Mouse (Mus musculus) heart, embryonic 12.5 days (tissue): ENCODE results near the gene 5730480H06Rik. TPM values are rescaled to one million over a fixed set of nuclear protein-coding genes. Genes with fewer than 3 reads are reported as not detected.
A peak's percentile ranks its signal among the peaks of the same experiment; 100 is the strongest.

Experiments
- ATAC-seq: fragments of 200-750 bp; cut with Nextera tagmentation; 2 replicates; pipeline ENCODE4 v1.8.0; 2017; ENCODE audit warnings: moderate TSS enrichment, moderate library complexity; ENCODE audit not compliant: insufficient number of reproducible peaks, low FRiP score
- H3K27ac ChIP-seq: fragments of 300-500 bp; sonication (generic); 2 replicates; pipeline ENCODE4 v1.5.1; 2016; ENCODE audit warnings: mild to moderate bottlenecking, moderate library complexity; ENCODE audit not compliant: poor library complexity, severe bottlenecking
- H3K27me3 ChIP-seq: fragments of 300-500 bp; sonication (generic); replicated peaks from 2 replicates; pipeline ENCODE4 v1.6.1; 2016; ENCODE audit warnings: mild to moderate bottlenecking, moderate library complexity
- H3K36me3 ChIP-seq: fragments of 300-500 bp; sonication (generic); 2 replicates; pipeline ENCODE4 v1.6.1; 2016; ENCODE audit warnings: mild to moderate bottlenecking, moderate library complexity
- H3K4me1 ChIP-seq: fragments of 300-500 bp; sonication (generic); replicated peaks from 2 replicates; pipeline ENCODE4 v1.6.1; 2016; ENCODE audit warnings: mild to moderate bottlenecking
- H3K4me2 ChIP-seq: fragments of 300-500 bp; sonication (generic); 2 replicates; pipeline ENCODE4 v1.6.1; 2016; ENCODE audit warnings: mild to moderate bottlenecking, moderate library complexity
- H3K4me3 ChIP-seq: fragments of 300-500 bp; sonication (generic); 2 replicates; pipeline ENCODE4 v1.5.1; 2016; ENCODE audit warnings: mild to moderate bottlenecking
- H3K9ac ChIP-seq: fragments of 300-500 bp; sonication (generic); 2 replicates; pipeline ENCODE4 v1.6.1; 2016; ENCODE audit warnings: mild to moderate bottlenecking, moderate library complexity
- H3K9me3 ChIP-seq: fragments of 300-500 bp; sonication (generic); replicated peaks from 2 replicates; pipeline ENCODE4 v1.6.1; 2016; ENCODE audit warnings: mild to moderate bottlenecking, moderate library complexity
- WGBS: fragments of 180-500 bp; shearing (Covaris S2); methylation state at CpG from one replicate; pipeline ENCODE4 v1.1.7; 2016; 5-methylcytosine and 5-hydroxymethylcytosine counted together
- polyA plus RNA-seq: library from polyadenylated mRNA; unstranded; fragments of >200 nt; fragmentation: Nextera tagmentation; extraction: Ambion mirVana; gene quantifications from 2 replicates; pipeline ENCODE4 v1.2.1, GENCODE M21; 2016

The 5730480H06Rik gene
- polyA plus RNA-seq: 15.8 and 15.9 TPM in 2 replicates

DNA sequence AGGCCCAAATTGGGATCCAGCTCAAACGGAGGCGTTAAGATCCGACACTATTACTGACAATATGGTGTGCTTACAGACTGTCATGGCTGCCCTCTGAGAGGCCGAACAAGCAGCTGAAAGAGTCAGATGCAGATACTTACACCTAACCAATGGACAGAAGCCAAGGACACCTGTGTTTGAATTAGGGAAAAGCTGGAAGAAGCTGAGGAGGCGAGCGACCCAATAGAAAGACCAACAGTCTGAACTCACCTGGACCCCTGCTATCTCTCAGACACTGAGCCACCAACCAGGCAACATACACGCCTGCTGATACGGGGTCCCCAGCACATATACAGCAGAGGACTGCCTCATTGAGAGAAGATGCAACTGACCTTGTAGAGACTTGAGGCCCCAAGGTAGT lies at the start of gene 5730480H06Rik:
TSS of gene 5730480H06Rik (plus strand) at position 301 of the 400 bp plus-strand sequence.
- ATAC-seq: peak; percentile 36; the same call in 1 of the 2 replicates
- WGBS: 86% methylated on average over 8 of the region's 8 CpGs
- H3K4me2 ChIP-seq: no peak within 1 kb of the TSS
- no peak within 1 kb of the TSS for H3K4me3 ChIP-seq
- H3K9me3 ChIP-seq: no peaks in the 10 kb centered on the region
- no peak within 1 kb of the TSS for H3K27ac ChIP-seq
- no peaks in the 10 kb centered on the region for H3K27me3 ChIP-seq
- no peaks in the 10 kb centered on the region for H3K36me3 ChIP-seq
- no peaks in the 10 kb centered on the region for H3K4me1 ChIP-seq
- no peak within 1 kb of the TSS for H3K9ac ChIP-seq

DNA sequence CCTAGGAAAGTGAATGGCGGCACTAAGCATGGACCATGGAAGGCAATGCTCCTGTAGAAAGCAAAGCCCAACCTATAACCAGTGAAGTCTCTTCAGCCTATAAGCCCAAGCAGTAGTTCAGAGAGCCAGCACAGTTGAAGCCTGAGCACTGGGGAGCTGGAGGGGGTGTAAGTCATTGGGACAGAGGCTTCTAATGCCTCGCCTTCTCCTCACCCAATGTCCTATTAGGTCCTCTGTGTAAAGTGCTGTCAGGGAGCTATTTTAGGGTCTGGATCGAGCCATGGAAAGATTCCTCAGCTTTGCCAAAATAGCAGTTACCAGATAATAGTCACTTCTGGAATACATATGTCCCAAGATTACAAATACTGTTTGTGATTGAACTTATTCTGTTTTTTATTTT lies 26.6 kb upstream of the 5730480H06Rik start:
- Histone ChIP-seq H3K4me2 (no peak overlapping the region), H3K9me3 (no peaks in the 10 kb centered on the region), H3K27me3 (no peaks in the 10 kb centered on the region), H3K4me1 (peaks cover 3% of the 10 kb centered on the region), H3K9ac (no peak overlapping the region), H3K36me3 (peaks cover 25% of the 10 kb centered on the region), H3K4me3 (no peak overlapping the region), H3K27ac (no peak overlapping the region)
- no peak for ATAC-seq
- 70% methylated on average over 3 of the region's 3 CpGs for WGBS

DNA sequence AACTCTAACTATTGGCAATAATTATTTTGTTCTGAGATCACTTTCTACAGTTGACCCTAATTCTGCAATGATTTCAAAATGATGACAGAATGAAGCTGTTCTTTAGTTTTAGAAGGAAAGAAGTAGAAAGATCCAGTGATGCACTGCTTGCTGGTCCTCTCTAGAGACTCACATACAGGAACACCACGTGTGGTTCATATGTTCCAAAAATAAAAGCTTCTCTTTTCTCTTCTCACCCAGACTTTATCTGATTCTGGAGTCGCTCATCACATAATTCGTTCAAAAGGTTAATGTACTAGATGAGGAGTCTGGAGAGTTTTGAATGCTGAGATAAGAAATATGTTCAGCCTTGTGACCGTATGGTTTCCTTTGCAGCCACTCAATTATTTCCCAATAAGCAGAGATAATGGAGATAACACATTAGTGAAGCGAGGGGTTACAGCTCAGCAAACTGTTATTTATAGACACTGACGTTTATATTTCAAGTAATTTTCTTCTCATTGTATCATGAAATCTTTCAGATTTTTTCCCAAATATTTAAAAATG lies 12.6 kb upstream of the 5730480H06Rik start:
- Histone ChIP-seq H3K9me3 (no peaks in the 10 kb centered on the region), H3K4me3 (no peak overlapping the region), H3K9ac (no peak overlapping the region), H3K36me3 (no peaks in the 10 kb centered on the region), H3K4me1 (no peaks in the 10 kb centered on the region), H3K4me2 (no peak overlapping the region), H3K27me3 (no peaks in the 10 kb centered on the region), H3K27ac (no peak overlapping the region)
- WGBS: 56% methylated on average over 6 of the region's 6 CpGs
- no peak for ATAC-seq

DNA sequence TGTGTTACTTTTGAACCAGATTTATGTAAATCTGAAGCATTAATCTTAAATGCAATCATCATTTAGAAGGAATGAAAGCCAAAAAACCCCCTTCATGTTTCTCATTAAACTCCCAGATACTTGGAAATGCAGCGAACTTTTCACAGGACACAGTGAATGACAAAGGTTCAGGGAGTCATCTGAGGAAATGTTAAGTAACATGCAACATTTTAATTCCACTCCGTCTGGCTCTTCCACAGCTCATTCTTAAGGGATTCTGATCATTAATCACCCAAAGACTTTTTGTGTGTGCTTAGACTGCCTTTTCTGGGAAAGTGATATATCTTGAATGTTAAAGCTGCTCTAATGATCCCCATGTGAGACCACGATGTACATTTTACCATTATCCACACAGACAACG lies 7.2 kb upstream of the 5730480H06Rik start:
- Histone ChIP-seq H3K4me2 (no peak overlapping the region), H3K27me3 (no peaks in the 10 kb centered on the region), H3K36me3 (no peaks in the 10 kb centered on the region), H3K9ac (no peak overlapping the region), H3K27ac (no peak overlapping the region), H3K9me3 (no peaks in the 10 kb centered on the region), H3K4me3 (no peak overlapping the region), H3K4me1 (no peaks in the 10 kb centered on the region)
- WGBS: 75% methylated on average over 4 of the region's 4 CpGs
- no peak for ATAC-seq

DNA sequence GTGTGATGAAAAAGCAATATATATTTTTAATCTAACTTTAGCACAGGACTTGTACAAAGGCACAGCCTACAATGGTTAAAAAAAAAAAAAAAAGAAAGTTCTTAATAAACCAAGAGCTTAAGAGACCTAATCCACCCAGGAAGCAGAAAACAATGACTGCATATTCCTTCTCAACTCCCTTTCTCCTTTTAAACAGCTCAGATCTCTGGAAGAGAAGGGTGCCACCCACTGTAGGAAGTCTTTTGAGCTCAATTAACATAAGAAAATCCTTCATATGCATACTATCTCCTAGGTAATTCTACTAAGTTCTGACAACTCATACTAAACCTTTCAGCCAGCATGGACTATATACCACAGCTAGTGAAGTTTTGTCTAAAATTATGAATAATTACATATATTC lies 1.5 kb upstream of the 5730480H06Rik start:
- no peak for ATAC-seq
- Histone ChIP-seq H3K4me1 (no peaks in the 10 kb centered on the region), H3K9me3 (no peaks in the 10 kb centered on the region), H3K27me3 (no peaks in the 10 kb centered on the region), H3K9ac (no peak overlapping the region), H3K4me2 (no peak overlapping the region), H3K27ac (no peak overlapping the region), H3K4me3 (no peak overlapping the region), H3K36me3 (no peaks in the 10 kb centered on the region)

DNA sequence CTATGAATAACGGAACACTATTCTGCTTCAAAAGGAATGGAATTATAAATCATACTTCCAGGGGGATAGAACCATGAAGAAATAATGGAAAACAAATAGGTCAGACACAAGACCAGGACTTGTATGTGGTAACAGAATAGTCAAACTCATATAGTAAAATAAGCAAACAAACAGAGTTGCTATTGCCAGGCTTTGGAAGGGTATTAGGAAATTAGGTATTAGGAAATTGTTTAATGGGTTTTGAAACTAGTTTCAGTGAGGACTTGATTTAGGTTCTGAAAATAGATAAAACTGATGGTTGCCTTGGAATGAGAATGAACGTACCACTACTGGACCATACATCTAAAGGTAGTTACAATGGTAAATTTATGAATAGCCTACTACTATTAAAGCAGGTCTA lies 2.0 kb downstream of the 5730480H06Rik start:
- no peak for ATAC-seq
- Histone ChIP-seq H3K36me3 (no peaks in the 10 kb centered on the region), H3K9me3 (no peaks in the 10 kb centered on the region), H3K27ac (no peak overlapping the region), H3K27me3 (no peaks in the 10 kb centered on the region), H3K4me3 (no peak overlapping the region), H3K9ac (no peak overlapping the region), H3K4me2 (no peak overlapping the region), H3K4me1 (no peaks in the 10 kb centered on the region)
- WGBS: 92% methylated on average over 2 of the region's 2 CpGs

DNA sequence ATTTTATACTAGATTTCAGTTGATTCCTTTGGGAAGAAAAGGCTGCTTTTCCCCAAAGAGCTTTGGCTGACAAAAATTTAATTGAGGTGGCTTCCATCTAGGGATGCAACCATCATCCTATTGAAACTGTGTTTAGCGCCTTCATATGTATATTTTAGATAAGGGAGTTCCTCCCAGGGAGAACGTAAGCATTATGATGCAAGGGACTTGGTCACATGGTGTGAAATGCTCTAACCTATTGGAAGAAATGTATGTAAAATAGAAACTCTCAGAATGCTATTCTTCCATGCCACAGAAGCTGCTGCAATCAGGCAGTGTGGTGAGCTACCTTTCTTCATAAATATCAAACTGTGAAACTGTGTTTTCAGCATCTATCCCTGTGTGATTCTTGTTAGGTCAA lies 3.1 kb downstream of the 5730480H06Rik start:
- no peaks in the 10 kb centered on the region for H3K4me1 ChIP-seq
- no peaks in the 10 kb centered on the region for H3K27me3 ChIP-seq
- WGBS: 60% methylated on average over 2 of the region's 2 CpGs
- H3K4me2 ChIP-seq: no peak overlapping the region
- H3K9me3 ChIP-seq: no peaks in the 10 kb centered on the region
- H3K36me3 ChIP-seq: no peaks in the 10 kb centered on the region
- H3K9ac ChIP-seq: no peak overlapping the region
- H3K4me3 ChIP-seq: no peak overlapping the region
- ATAC-seq: no peak
- no peak overlapping the region for H3K27ac ChIP-seq

DNA sequence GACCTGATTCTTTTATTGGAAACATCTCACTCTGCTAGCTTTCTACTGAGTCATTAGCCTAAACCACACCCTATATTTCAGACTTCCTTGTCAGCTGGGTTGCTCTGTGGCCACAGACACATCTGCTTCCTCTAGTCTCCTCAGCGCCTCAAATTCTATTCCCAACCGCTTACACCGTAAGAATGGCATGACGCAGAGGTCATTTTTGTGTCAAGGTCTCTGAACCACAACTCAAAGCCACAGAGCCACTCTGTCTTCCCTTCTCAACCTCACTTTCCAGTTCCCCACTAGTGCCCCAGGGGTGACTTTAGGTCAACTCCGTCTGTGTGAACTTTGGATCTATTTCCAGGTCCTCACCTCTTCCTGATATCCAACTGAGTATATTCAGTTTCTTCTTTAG lies 3.7 kb downstream of the 5730480H06Rik start:
- Histone ChIP-seq H3K9me3 (no peaks in the 10 kb centered on the region), H3K4me2 (no peak overlapping the region), H3K4me1 (no peaks in the 10 kb centered on the region), H3K4me3 (no peak overlapping the region), H3K9ac (no peak overlapping the region), H3K27ac (no peak overlapping the region), H3K36me3 (no peaks in the 10 kb centered on the region), H3K27me3 (no peaks in the 10 kb centered on the region)
- no peak for ATAC-seq
- 54% methylated on average over 5 of the region's 5 CpGs for WGBS

DNA sequence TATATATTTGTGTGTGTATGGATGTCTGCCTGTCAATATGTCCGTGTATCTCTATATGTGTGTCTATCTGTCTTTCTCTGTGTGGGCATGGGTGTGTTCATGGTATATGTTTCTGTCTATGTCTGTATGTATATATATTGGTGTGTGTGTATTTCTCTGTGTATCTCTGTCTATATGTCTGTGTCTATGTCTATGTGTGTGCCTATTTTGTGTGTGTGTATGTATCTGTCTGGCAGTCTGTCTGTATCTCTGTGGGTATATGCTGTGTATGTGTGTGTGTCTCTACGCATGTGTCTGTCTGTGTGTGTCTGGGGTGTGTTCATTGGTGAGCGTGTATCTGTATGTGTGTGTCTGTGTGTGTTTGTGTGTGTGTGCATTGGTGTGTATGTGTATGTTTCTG lies 5.7 kb downstream of the 5730480H06Rik start:
- H3K4me2 ChIP-seq: no peak overlapping the region
- no peak for ATAC-seq
- no peaks in the 10 kb centered on the region for H3K36me3 ChIP-seq
- H3K9me3 ChIP-seq: no peaks in the 10 kb centered on the region
- WGBS: 82% methylated on average over 3 of the region's 3 CpGs
- no peak overlapping the region for H3K4me3 ChIP-seq
- no peak overlapping the region for H3K27ac ChIP-seq
- H3K9ac ChIP-seq: no peak overlapping the region
- H3K27me3 ChIP-seq: no peaks in the 10 kb centered on the region
- H3K4me1 ChIP-seq: no peaks in the 10 kb centered on the region

DNA sequence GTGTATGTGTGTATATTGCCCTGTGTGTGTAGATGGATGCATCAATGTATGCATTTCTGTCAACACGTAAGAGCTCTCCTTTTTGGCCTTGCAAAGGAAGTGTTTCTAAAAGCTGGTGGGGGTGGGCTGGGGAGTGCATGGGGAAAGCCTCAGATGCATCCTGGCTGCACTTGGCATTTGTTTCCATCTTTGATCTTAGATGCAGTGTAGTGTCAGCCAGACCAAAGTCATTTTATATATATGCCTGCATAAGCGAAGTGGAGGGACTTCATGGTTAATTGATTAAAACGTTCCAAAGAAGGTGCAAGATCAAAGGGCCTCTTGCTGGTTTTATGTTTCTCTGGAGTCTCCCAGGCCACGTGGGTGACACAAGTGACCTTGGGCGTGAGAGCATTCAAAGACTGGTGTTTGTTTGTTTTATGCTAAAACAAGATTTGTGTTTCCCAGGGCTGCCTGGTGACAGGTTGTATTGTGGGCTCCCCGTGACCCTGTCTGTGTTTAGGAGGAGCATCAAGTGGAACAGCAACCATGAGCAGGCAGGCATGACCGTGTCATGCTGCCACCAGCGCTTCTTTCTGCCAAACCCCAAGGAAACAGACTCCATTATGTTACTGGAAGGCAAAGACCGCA lies 6.2 kb downstream of the 5730480H06Rik start:
- Histone ChIP-seq H3K9ac (no peak overlapping the region), H3K4me1 (no peaks in the 10 kb centered on the region), H3K27me3 (no peaks in the 10 kb centered on the region), H3K27ac (no peak overlapping the region), H3K4me3 (no peak overlapping the region), H3K4me2 (no peak overlapping the region), H3K36me3 (no peaks in the 10 kb centered on the region), H3K9me3 (no peaks in the 10 kb centered on the region)
- no peak for ATAC-seq
- WGBS: 60% methylated on average over 9 of the region's 9 CpGs

DNA sequence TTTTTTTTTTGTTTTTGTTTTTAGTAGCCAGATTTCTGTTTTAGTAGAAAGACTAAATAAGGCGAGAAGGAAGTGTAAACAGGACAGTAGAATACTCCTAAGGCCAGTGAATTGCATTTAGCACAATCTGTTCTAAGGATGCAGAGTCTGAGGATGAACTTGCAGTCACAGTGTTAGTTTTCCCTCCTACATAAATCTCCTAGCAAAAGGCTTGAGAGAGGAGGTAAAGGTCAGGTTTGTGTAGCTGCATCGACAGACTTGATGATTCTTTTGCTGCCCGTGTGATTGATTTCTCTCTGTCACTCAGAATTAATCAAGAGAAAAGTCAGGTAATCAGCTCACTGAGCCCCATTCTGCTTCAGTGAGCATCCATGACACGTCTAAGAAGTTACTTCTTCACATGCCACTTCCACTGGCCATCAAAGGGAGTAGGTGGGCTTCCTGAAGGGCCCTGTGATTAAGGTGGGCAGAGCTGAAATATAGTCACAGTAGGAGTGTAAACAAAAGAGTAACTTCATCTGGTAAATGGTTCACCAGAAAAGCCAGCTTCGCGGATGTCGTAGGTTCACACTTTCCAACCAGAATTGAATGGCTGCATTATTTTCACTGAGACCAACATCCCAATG lies 13.2 kb downstream of the 5730480H06Rik start:
- H3K9me3 ChIP-seq: no peaks in the 10 kb centered on the region
- H3K9ac ChIP-seq: no peak overlapping the region
- H3K4me2 ChIP-seq: no peak overlapping the region
- H3K27ac ChIP-seq: no peak overlapping the region
- no peaks in the 10 kb centered on the region for H3K4me1 ChIP-seq
- 65% methylated on average over 7 of the region's 7 CpGs for WGBS
- no peaks in the 10 kb centered on the region for H3K27me3 ChIP-seq
- H3K36me3 ChIP-seq: no peaks in the 10 kb centered on the region
- ATAC-seq: no peak
- no peak overlapping the region for H3K4me3 ChIP-seq
